Mouse (Mus musculus) liver, embryonic 16.5 days (tissue): ENCODE measurements around the gene Clasp1. TPM values are rescaled to one million over a fixed set of nuclear protein-coding genes. Genes with fewer than 3 reads are reported as not detected.

Source experiments
- ATAC-seq: fragments of 200-750 bp; cut with Nextera tagmentation; 2 replicates; pipeline ENCODE4 v1.8.0; 2017; ENCODE audit warnings: low read depth, mild to moderate bottlenecking, moderate number of reproducible peaks, moderate library complexity
- H3K27ac ChIP-seq: fragments of 300-500 bp; sonication (generic); 2 replicates; pipeline ENCODE4 v1.5.1; 2014; ENCODE audit warnings: mild to moderate bottlenecking, low read length
- H3K27me3 ChIP-seq: fragments of 300-500 bp; sonication (generic); 2 replicates; pipeline ENCODE4 v1.6.1; 2014; ENCODE audit warnings: low read depth, low read length, mixed read lengths; ENCODE audit not compliant: control insufficient read depth, insufficient read depth
- H3K36me3 ChIP-seq: fragments of 300-500 bp; sonication (generic); 2 replicates; pipeline ENCODE4 v1.6.1; 2014; ENCODE audit warnings: mild to moderate bottlenecking; ENCODE audit not compliant: control insufficient read depth, insufficient read depth
- H3K4me1 ChIP-seq: fragments of 300-500 bp; sonication (generic); 2 replicates; pipeline ENCODE4 v1.6.1; 2014; ENCODE audit warnings: low read depth, low read length, mixed read lengths; ENCODE audit not compliant: control insufficient read depth
- H3K4me2 ChIP-seq: fragments of 300-500 bp; sonication (generic); 2 replicates; pipeline ENCODE4 v1.6.1; 2014; ENCODE audit warnings: low read depth, low read length, mixed read lengths
- H3K4me3 ChIP-seq: fragments of 300-500 bp; sonication (generic); 2 replicates; pipeline ENCODE4 v1.5.1; 2014; ENCODE audit warnings: low read depth, mild to moderate bottlenecking, low read length
- H3K9ac ChIP-seq: fragments of 300-500 bp; sonication (generic); 2 replicates; pipeline ENCODE4 v1.6.1; 2014; ENCODE audit warnings: low read depth, low read length
- H3K9me3 ChIP-seq: fragments of 300-500 bp; sonication (generic); replicated peaks from 2 replicates; pipeline ENCODE4 v1.6.1; 2016; ENCODE audit warnings: low read length; ENCODE audit not compliant: control insufficient read depth
- WGBS: fragments of 180-500 bp; shearing (Covaris S2); extraction: QIAGEN DNeasy Blood & Tissue Kit; methylation state at CpG from one replicate; pipeline ENCODE4 v1.1.7; 2014; ENCODE audit not compliant: insufficient replicate concordance; 5-methylcytosine and 5-hydroxymethylcytosine counted together
- polyA plus RNA-seq: library from polyadenylated mRNA; unstranded; fragments of >200 nt; fragmentation: Nextera tagmentation; extraction: Ambion mirVana; gene quantifications from 2 replicates; pipeline ENCODE4 v1.2.1, GENCODE M21; 2015

Gene Clasp1
- polyA plus RNA-seq, 1 experiment from 2014 or later: 11.2 TPM

DNA sequence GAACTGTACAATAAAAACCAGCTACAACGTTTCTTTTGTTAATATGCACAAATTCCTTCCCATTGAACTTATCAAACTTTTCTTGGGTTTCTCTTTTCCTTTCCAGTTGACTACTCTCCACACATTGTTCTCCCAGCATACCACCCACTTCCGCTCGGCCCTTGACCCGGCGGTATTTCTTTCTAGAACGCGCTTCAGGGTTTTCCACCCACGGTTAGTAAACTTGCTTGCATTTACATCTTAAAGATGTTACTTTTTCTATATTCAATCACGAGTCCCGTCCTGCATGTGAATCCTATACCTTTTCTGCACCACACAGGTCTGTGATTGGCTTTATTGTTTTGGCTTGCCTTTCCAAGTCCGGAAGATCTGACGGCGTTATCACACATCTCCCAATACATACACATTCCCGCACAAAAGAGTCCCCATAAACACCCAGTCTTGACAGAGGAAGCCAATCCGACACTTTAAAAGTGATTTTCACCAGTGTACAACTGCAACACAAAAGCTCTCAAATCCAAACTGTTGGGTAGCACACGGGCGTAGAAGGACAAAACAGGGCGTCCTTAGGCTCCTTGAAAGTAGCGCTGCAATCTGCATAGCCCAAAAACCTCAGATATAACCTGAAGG, 616 bp upstream of the Clasp1 start:
- Histone ChIP-seq H3K4me3 (peak overlapping the region; percentile 94), H3K36me3 (no peaks in the 10 kb centered on the region), H3K9ac (peak overlapping the region; percentile 92), H3K27ac (peak overlapping the region; percentile 91), H3K27me3 (no peaks in the 10 kb centered on the region), H3K4me1 (peaks cover 11% of the 10 kb centered on the region), H3K4me2 (peak overlapping the region; percentile 81), H3K9me3 (no peaks in the 10 kb centered on the region)
- under 1% methylated on average over 19 of the region's 19 CpGs for WGBS
- ATAC-seq: no peak

DNA sequence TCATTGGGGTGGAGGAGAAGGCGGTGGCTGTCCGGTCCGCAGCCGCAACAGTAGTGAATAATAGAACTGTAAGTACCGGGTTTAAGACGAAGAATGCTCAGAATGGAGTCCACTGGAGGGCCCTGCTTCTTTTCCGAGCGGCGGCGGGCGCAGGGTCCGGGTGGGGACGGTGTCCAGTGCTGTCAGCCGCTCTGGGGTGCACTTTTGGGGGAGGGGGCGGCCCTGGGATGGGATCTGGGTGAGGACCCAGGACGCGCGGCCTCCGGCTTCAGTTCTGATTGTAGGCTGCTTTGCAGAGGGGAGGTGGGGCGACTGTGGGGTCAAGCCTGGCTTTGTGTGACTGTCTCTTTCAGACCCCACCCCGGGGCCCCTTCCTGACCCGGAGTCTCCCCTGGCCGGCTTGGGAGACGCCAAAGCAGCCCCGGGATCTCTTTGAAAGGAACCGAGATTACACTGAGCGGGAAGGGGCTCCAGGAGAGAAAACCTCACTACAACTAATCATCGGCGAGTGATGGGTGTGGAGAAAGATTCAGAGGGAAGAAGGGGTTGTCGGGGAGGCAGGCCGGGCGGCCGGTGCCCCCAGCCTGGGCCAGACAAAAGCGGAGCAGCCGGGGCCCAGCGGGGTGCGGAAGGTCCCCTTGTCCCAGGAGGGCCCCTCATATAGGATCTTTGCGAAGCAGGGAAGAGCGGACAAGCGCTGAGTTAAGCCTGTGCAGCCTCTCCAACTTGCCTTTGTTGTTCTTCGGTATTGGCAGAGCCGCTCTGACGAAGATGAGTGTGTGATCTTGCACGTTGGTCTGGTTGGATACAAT, 802 bp downstream of the Clasp1 start:
- peak overlapping the region; percentile 81 for H3K4me2 ChIP-seq
- WGBS: under 1% methylated on average over 44 of the region's 44 CpGs

GRCm38 (mm10) chr1:118390266-118390660, 1.4 kb downstream of the Clasp1 start:
- Histone ChIP-seq H3K4me3 (peak overlapping the region; percentile 94), H3K27ac (peak overlapping the region; percentile 91; the same call in 1 of the 2 replicates), H3K27me3 (no peaks in the 10 kb centered on the region), H3K4me1 (peaks cover 11% of the 10 kb centered on the region), H3K4me2 (peak overlapping the region; percentile 81), H3K36me3 (no peaks in the 10 kb centered on the region), H3K9ac (peak overlapping the region; percentile 92), H3K9me3 (no peaks in the 10 kb centered on the region)
- no peak for ATAC-seq
- WGBS: 29% methylated on average over 8 of the region's 8 CpGs

More for the DNA sequence above, 802 bp downstream of the Clasp1 start:
- H3K9ac ChIP-seq: peak overlapping the region; percentile 92
- peak; percentile 3 for ATAC-seq
- H3K27ac ChIP-seq: peak overlapping the region; percentile 91
- H3K9me3 ChIP-seq: no peaks in the 10 kb centered on the region
- H3K4me3 ChIP-seq: peak overlapping the region; percentile 94
- no peaks in the 10 kb centered on the region for H3K36me3 ChIP-seq
- H3K27me3 ChIP-seq: no peaks in the 10 kb centered on the region
- peaks cover 11% of the 10 kb centered on the region for H3K4me1 ChIP-seq

GRCm38 (mm10) chr1:118390871-118391387, 2.1 kb downstream of the Clasp1 start:
- Histone ChIP-seq H3K4me3 (no peak overlapping the region), H3K9me3 (no peaks in the 10 kb centered on the region), H3K4me2 (peak overlapping the region; percentile 81), H3K36me3 (no peaks in the 10 kb centered on the region), H3K27ac (no peak overlapping the region), H3K9ac (no peak overlapping the region), H3K4me1 (peaks cover 11% of the 10 kb centered on the region), H3K27me3 (no peaks in the 10 kb centered on the region)
- no peak for ATAC-seq
- 48% methylated on average over 2 of the region's 2 CpGs for WGBS

GRCm38 (mm10) chr1:118392246-118392645, 3.4 kb downstream of the Clasp1 start:
- Histone ChIP-seq H3K9ac (no peak overlapping the region), H3K27ac (no peak overlapping the region), H3K4me1 (peaks cover 11% of the 10 kb centered on the region), H3K9me3 (no peaks in the 10 kb centered on the region), H3K36me3 (no peaks in the 10 kb centered on the region), H3K4me3 (no peak overlapping the region), H3K4me2 (no peak overlapping the region), H3K27me3 (no peaks in the 10 kb centered on the region)
- ATAC-seq: no peak
- WGBS: 78% methylated on average over 2 of the region's 2 CpGs

GRCm38 (mm10) chr1:118393916-118394315, 5.1 kb downstream of the Clasp1 start:
- WGBS: 77% methylated on average over 3 of the region's 3 CpGs
- Histone ChIP-seq H3K36me3 (no peaks in the 10 kb centered on the region), H3K27me3 (no peaks in the 10 kb centered on the region), H3K4me3 (no peak overlapping the region), H3K27ac (no peak overlapping the region), H3K9ac (no peak overlapping the region), H3K4me2 (no peak overlapping the region), H3K9me3 (no peaks in the 10 kb centered on the region), H3K4me1 (peaks cover 14% of the 10 kb centered on the region)
- no peak for ATAC-seq

- ATAC-seq: no peak
- Histone ChIP-seq H3K4me2 (no peak overlapping the region), H3K9ac (no peak overlapping the region), H3K36me3 (no peaks in the 10 kb centered on the region), H3K4me3 (no peak overlapping the region), H3K9me3 (no peaks in the 10 kb centered on the region), H3K27ac (no peak overlapping the region), H3K27me3 (no peaks in the 10 kb centered on the region), H3K4me1 (peaks cover 4% of the 10 kb centered on the region; the same call in 1 of the 2 replicates)
- WGBS: 89% methylated on average over 9 of the region's 9 CpGs
These were observed 9.0 kb downstream of the Clasp1 start for GRCm38 (mm10) chr1:118397866-118398265.

- Histone ChIP-seq H3K36me3 (no peaks in the 10 kb centered on the region), H3K4me3 (no peak overlapping the region), H3K4me2 (no peak overlapping the region), H3K9me3 (no peaks in the 10 kb centered on the region), H3K27ac (no peak overlapping the region), H3K9ac (no peak overlapping the region), H3K4me1 (peaks cover 10% of the 10 kb centered on the region), H3K27me3 (no peaks in the 10 kb centered on the region)
- 63% methylated on average over 6 of the region's 6 CpGs for WGBS
- ATAC-seq: no peak
These were observed 9.7 kb downstream of the Clasp1 start for GRCm38 (mm10) chr1:118398567-118398966.
